Mouse (Mus musculus) testis, adult 2 months (tissue): ENCODE results near the gene Epyc.

Experiments
- CTCF ChIP-seq: fragments of 200-500 bp; IDR thresholded peaks from 2 replicates; pipeline ENCODE4 v1.5.1; 2012; ENCODE audit warnings: low read depth, mild to moderate bottlenecking, inconsistent platforms, low read length, moderate library complexity; ENCODE audit not compliant: control insufficient read depth, insufficient read depth, insufficient replicate concordance
- POLR2A ChIP-seq: fragments of 200-500 bp; IDR thresholded peaks from 2 replicates; pipeline ENCODE4 v1.6.1; 2012; ENCODE audit warnings: low read depth, mild to moderate bottlenecking, inconsistent platforms, low read length, moderate library complexity; ENCODE audit not compliant: control insufficient read depth

- TF ChIP-seq CTCF, result no peak
- no peak for TF ChIP-seq POLR2A
Observed at GRCm38 (mm10) chr10:97601744-97602143, 42.1 kb upstream of the Epyc start.
